Comparison of ENCODE assay signal across 25 mouse cellular contexts in genomic region chr16:24861374-24861773, GRCm38 (mm10).
DNase-seq lines count a peak whose midpoint lies in the region; TF ChIP-seq lines count a peak whose summit lies in the region.
"Had no signal": no experiment of that assay in that cellular context is flagged by ENCODE, and none has a peak within 500 bp of the region (broad histone marks: within the 10 kb centered on the region; RNA-seq: fewer than 3 reads in every experiment).

No protein-coding gene starts in this region.

- peak; percentile 2 for DNase-seq in embryo, embryonic 11 days
- no peak for DNase-seq in embryo, embryonic 10.5 days (ENCODE audit: low spot score)
- peak; percentile 31 for DNase-seq in 3T3-L1 (ENCODE audit: low read depth, low spot score)
- DNase-seq in CH12.LX (ENCODE audit: extremely low read depth) = peak; percentile 68
- peak; percentile 12 for DNase-seq in induced T-regulatory cell, adult 2 months (ENCODE audit: low read depth)
- no peak for DNase-seq in right cerebral cortex, adult 2 months (ENCODE audit: low spot score in 2 of 2)
- no peak for DNase-seq in lung, postnatal 14 days
- no peak for DNase-seq in cerebellum, adult 9-11 months
- DNase-seq: adrenal gland, adult 8-10 months; adrenal gland, postnatal 25 days; B cell, adult 2 months; cerebellum, adult 11-12 months; cerebellum, adult 8-10 months; cerebellum, postnatal 14 days; gastrocnemius, postnatal 25 days; heart, adult 18-20 months; heart, postnatal 10 days; heart, postnatal 36 days had no signal

- no peaks in the 10 kb centered on the region for H3K36me3 ChIP-seq in CH12.LX (replicated peaks in 1 of 2; ENCODE audit: control insufficient read depth in 1 of 2, insufficient read depth in 1 of 2, low read length in 1 of 2)
- H3K36me3 ChIP-seq: embryonic facial prominence, embryonic 12.5 days; embryonic facial prominence, embryonic 15.5 days; G1E; heart, embryonic 12.5 days; heart, embryonic 15.5 days; hindbrain, embryonic 10.5 days; hindbrain, embryonic 13.5 days had no signal

- dilution Hi-C loops in CH12.LX (cut with MboI; ENCODE audit: extremely low pct_ligation_motif_present, extremely low pct_unique_long_range_greater_than_20kb, low sequenced_read_pairs) = no loop called here

- TF ChIP-seq EP300 in CH12.LX (IDR thresholded peaks at IDR 0.05; ENCODE audit: low read length) = peak; percentile 65; the same call in 1 of the 2 replicates

- no peak; the same call in none of the 2 replicates for TF ChIP-seq RAD21 in CH12.LX (IDR thresholded peaks at IDR 0.05; ENCODE audit: low read depth, low read length)

- no peak overlapping the region for H3K27ac ChIP-seq in CH12.LX (ENCODE audit: insufficient read depth, low read depth)
- H3K27ac ChIP-seq: embryonic facial prominence, embryonic 12.5 days; embryonic facial prominence, embryonic 15.5 days; heart, embryonic 15.5 days; hindbrain, embryonic 10.5 days; hindbrain, embryonic 13.5 days had no signal

- H3K4me3 ChIP-seq in CH12.LX (replicated peaks in 1 of 3; ENCODE audit: low read depth in 2 of 3, low read length in 2 of 3, poor library complexity in 1 of 3) = no peak overlapping the region
- H3K4me3 ChIP-seq: embryonic facial prominence, embryonic 12.5 days; embryonic facial prominence, embryonic 15.5 days; heart, embryonic 12.5 days; heart, embryonic 15.5 days; hindbrain, embryonic 10.5 days; hindbrain, embryonic 13.5 days had no signal

- H3K79me2 ChIP-seq in CH12.LX (replicated peaks; ENCODE audit: control insufficient read depth, extremely low read depth, insufficient read depth, poor library complexity, severe bottlenecking) = no peaks in the 10 kb centered on the region

- peaks cover 10 to 29% of the 10 kb centered on the region in 2 experiments for H3K4me1 ChIP-seq in CH12.LX (ENCODE audit: control insufficient read depth in 1 of 2, insufficient read depth in 2 of 2)
- H3K4me1 ChIP-seq: embryonic facial prominence, embryonic 15.5 days; heart, embryonic 12.5 days; heart, embryonic 15.5 days; hindbrain, embryonic 10.5 days; hindbrain, embryonic 13.5 days had no signal

- no peak overlapping the region for H3K9ac ChIP-seq in CH12.LX (ENCODE audit: insufficient read depth, low read depth)
- H3K9ac ChIP-seq: embryonic facial prominence, embryonic 12.5 days; embryonic facial prominence, embryonic 15.5 days; heart, embryonic 12.5 days; heart, embryonic 15.5 days; hindbrain, embryonic 13.5 days had no signal

- H3K4me2 ChIP-seq in CH12.LX (ENCODE audit: insufficient read depth, low read depth, poor library complexity, severe bottlenecking) = no peak overlapping the region
- H3K4me2 ChIP-seq: embryonic facial prominence, embryonic 12.5 days; embryonic facial prominence, embryonic 15.5 days; heart, embryonic 12.5 days; heart, embryonic 15.5 days; hindbrain, embryonic 13.5 days had no signal

- H3K27me3 ChIP-seq in CH12.LX (replicated peaks) = no peaks in the 10 kb centered on the region
- H3K27me3 ChIP-seq: embryonic facial prominence, embryonic 12.5 days; embryonic facial prominence, embryonic 15.5 days; heart, embryonic 12.5 days; heart, embryonic 15.5 days; hindbrain, embryonic 13.5 days had no signal

- H3K9me3 ChIP-seq in CH12.LX (replicated peaks; ENCODE audit: low read length) = no peaks in the 10 kb centered on the region
- H3K9me3 ChIP-seq: embryonic facial prominence, embryonic 12.5 days; embryonic facial prominence, embryonic 15.5 days; heart, embryonic 12.5 days; heart, embryonic 15.5 days; hindbrain, embryonic 10.5 days; hindbrain, embryonic 13.5 days had no signal

- in situ Hi-C loops in CH12.LX (cut with MboI; ENCODE audit: low pct_ligation_motif_present, low pct_unique_long_range_greater_than_20kb, low sequenced_read_pairs) = loop anchor here (25.0 kb wide), 1 partner anchor 874 kb away; the partner anchor contains the start of genes Bcl6 and Gm37419

- TF ChIP-seq CTCF in CH12.LX (conservative IDR thresholded peaks at IDR 0.05 in 1 of 2, IDR thresholded peaks at IDR 0.05 in 1 of 2; ENCODE audit: low read depth in 2 of 2, low read length in 2 of 2) = no peak

- TF ChIP-seq POLR2A in CH12.LX (IDR thresholded peaks at IDR 0.05; ENCODE audit: low read depth, low read length) = no peak

TF ChIP-seq in CH12.LX, 34 proteins besides CTCF, POLR2A, EP300 and RAD21:
- TF ChIP-seq IRF4 (IDR thresholded peaks at IDR 0.05; ENCODE audit: low read depth, low read length) (peak; percentile 47; the same call in 1 of the 2 replicates), ETS1 (conservative IDR thresholded peaks at IDR 0.05; ENCODE audit: low read depth, low read length) (peak; percentile 71; the same call in 1 of the 2 replicates), ELF1 (IDR thresholded peaks at IDR 0.05; ENCODE audit: low read depth, low read length) (no peak), BHLHE40 (IDR thresholded peaks at IDR 0.05; ENCODE audit: low read depth, low read length) (peak; percentile 61), TCF12 (IDR thresholded peaks at IDR 0.05; ENCODE audit: low read depth, low read length) (0 out of 2 replicates have a peak, but pooled peaks have one; percentile 37), CHD1 (IDR thresholded peaks at IDR 0.05; ENCODE audit: low read depth, low read length) (no peak), MXI1 (IDR thresholded peaks at IDR 0.05; ENCODE audit: low read depth, low read length) (no peak), RCOR1 (conservative IDR thresholded peaks at IDR 0.05; ENCODE audit: low read depth, low read length) (no peak), JUND (conservative IDR thresholded peaks at IDR 0.05; ENCODE audit: low read depth, low read length) (0 out of 2 replicates have a peak, but pooled peaks have one; percentile 16), SIN3A (IDR thresholded peaks at IDR 0.05; ENCODE audit: low read length) (no peak), MYC (IDR thresholded peaks at IDR 0.05; ENCODE audit: low read depth, low read length) (no peak), GABPA (IDR thresholded peaks at IDR 0.05; ENCODE audit: insufficient replicate concordance, low read depth, low read length) (no peak), JUN (IDR thresholded peaks at IDR 0.05; ENCODE audit: insufficient read depth, low read depth, low read length) (no peak), PAX5 (IDR thresholded peaks at IDR 0.05; ENCODE audit: low read length) (no peak), MAZ (IDR thresholded peaks at IDR 0.05; ENCODE audit: low read depth, low read length) (no peak), MAFK (IDR thresholded peaks at IDR 0.05; ENCODE audit: insufficient replicate concordance, low read length) (peak; percentile 80)

Comparison
In these comparisons a context has a peak if more than half of its experiments do, and no peak if none do; other contexts are left out.
1. DNase-seq: peak in embryo, embryonic 11 days (single experiment), 3T3-L1 (single experiment), CH12.LX (single experiment) and induced T-regulatory cell, adult 2 months (single experiment); none in embryo, embryonic 10.5 days (single experiment), right cerebral cortex, adult 2 months (0 of 2), lung, postnatal 14 days (single experiment) and cerebellum, adult 9-11 months (single experiment).